Mouse (Mus musculus): ENCODE results near the gene Capzb.

- TF ChIP-seq ZMIZ1 (IDR thresholded peaks at IDR 0.05; ENCODE audit: low read depth, low read length) (no peak), MAX (IDR thresholded peaks at IDR 0.05; ENCODE audit: low read length) (no peak), CHD2 (IDR thresholded peaks at IDR 0.05; ENCODE audit: low read length) (no peak), POLR2A (IDR thresholded peaks at IDR 0.05; ENCODE audit: low read depth, low read length) (no peak), CTCF (conservative IDR thresholded peaks at IDR 0.05 in 1 of 2, IDR thresholded peaks at IDR 0.05 in 1 of 2; ENCODE audit: low read depth in 2 of 2, low read length in 2 of 2) (no peak), TBP (conservative IDR thresholded peaks at IDR 0.05; ENCODE audit: low read depth, low read length) (no peak), E2F4 (IDR thresholded peaks at IDR 0.05; ENCODE audit: insufficient replicate concordance, low read depth, low read length) (no peak), UBTF (IDR thresholded peaks at IDR 0.05; ENCODE audit: low read depth, low read length) (no peak), GABPA (IDR thresholded peaks at IDR 0.05; ENCODE audit: insufficient replicate concordance, low read depth, low read length) (no peak), MAFK (IDR thresholded peaks at IDR 0.05; ENCODE audit: insufficient replicate concordance, low read length) (no peak), JUN (IDR thresholded peaks at IDR 0.05; ENCODE audit: insufficient read depth, low read depth, low read length) (no peak), RCOR1 (conservative IDR thresholded peaks at IDR 0.05; ENCODE audit: low read depth, low read length) (no peak), EP300 (IDR thresholded peaks at IDR 0.05; ENCODE audit: low read length) (no peak)
These were observed 22.9 kb upstream of the Capzb start for GRCm38 (mm10) chr4:139169748-139170279.
